Mouse (Mus musculus) heart, postnatal 0 days (tissue): ENCODE measurements at regions not wholly inside any gene's neighbourhood (a gene's known extent, or its start where the extent isn't known, plus 50 kb on each side); places are given as distances from the start of the nearest gene placed in this dataset.

Source experiments
- CTCF ChIP-seq: IDR thresholded peaks from 2 replicates; pipeline ENCODE4 v1.5.1; 2016; ENCODE audit warnings: antibody characterized with exemption, control low read depth, low read depth
- EP300 ChIP-seq: IDR thresholded peaks from 2 replicates; pipeline ENCODE4 v1.6.1; 2016; ENCODE audit warnings: antibody characterized with exemption, low read depth

DNA sequence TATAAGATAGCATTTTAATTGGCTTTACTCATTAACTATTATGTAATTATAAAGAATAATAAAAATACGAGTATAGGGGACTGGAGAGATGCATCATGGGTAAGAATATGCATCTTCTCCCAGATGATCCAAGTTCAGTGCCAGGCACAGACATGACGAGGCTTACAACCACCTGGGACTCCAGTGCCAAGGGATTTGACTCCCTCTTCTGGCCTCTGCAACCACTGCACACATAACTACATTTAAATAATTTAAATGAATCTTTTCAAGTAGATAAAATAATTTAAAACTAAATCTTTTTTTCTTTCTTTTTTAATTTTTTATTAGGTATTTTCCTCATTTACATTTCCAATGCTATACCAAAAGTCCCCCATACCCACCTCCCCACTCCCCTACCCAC, 131.8 kb downstream of the Gipc2 start:
- TF ChIP-seq CTCF (0 out of 2 replicates have a peak, but pooled peaks have one; percentile 3), EP300 (no peak)
